Comparison of ENCODE assay signal across 9 mouse cellular contexts in the genomic region with DNA sequence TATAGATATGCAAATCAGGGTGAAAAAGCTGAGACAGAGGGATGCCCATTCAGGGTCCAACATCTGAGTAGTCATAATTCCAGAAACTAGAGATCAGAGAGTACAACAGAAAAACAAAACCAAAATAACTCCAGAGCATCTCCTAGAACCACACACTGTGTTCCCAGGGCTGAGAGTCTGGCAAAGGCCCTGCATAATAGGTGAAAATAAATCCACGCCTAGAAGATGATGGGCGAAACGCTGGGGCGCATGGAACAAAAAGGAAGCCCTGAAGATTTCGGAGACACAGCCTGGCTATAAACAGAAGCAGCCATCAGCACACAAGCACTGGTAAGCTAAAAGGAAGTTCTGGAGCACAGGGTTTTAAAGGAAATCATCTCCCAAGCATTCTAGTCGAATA. TPM values are rescaled to one million over a fixed set of nuclear protein-coding genes. Genes with fewer than 3 reads are reported as not detected.
DNase-seq lines count a peak whose midpoint lies in the region; ATAC-seq and TF ChIP-seq lines count a peak whose summit lies in the region.
"Had no signal": no experiment of that assay in that cellular context is flagged by ENCODE, and none has a peak within 500 bp of the region (broad histone marks: within the 10 kb centered on the region; RNA-seq: fewer than 3 reads in every experiment).

No protein-coding gene starts in this region.

- no peaks in the 10 kb centered on the region for H3K9me3 ChIP-seq in forebrain, embryonic 14.5 days (replicated peaks; ENCODE audit: control insufficient read depth, low read length)
- no peaks in the 10 kb centered on the region for H3K9me3 ChIP-seq in forebrain, embryonic 11.5 days (ENCODE audit: control insufficient read depth, low read length)
- no peaks in the 10 kb centered on the region for H3K9me3 ChIP-seq in embryonic facial prominence, embryonic 11.5 days (replicated peaks; ENCODE audit: control insufficient read depth, low read length)
- H3K9me3 ChIP-seq in limb, embryonic 12.5 days = no peaks in the 10 kb centered on the region

- H3K9ac ChIP-seq in forebrain, embryonic 14.5 days (ENCODE audit: low read length) = no peak overlapping the region
- H3K9ac ChIP-seq in forebrain, embryonic 11.5 days (ENCODE audit: low read length) = no peak overlapping the region
- no peak overlapping the region; the same call in 1 of the 2 replicates for H3K9ac ChIP-seq in embryonic facial prominence, embryonic 11.5 days (replicated peaks; ENCODE audit: low read length)
- H3K9ac ChIP-seq in limb, embryonic 12.5 days (replicated peaks) = no peak overlapping the region

- H3K27me3 ChIP-seq in forebrain, embryonic 14.5 days (replicated peaks; ENCODE audit: control insufficient read depth, insufficient read depth, low read length) = no peaks in the 10 kb centered on the region
- H3K27me3 ChIP-seq in forebrain, embryonic 11.5 days (ENCODE audit: control insufficient read depth, insufficient read depth, low read length) = no peaks in the 10 kb centered on the region; the same call in 1 of the 2 replicates
- no peaks in the 10 kb centered on the region for H3K27me3 ChIP-seq in embryonic facial prominence, embryonic 11.5 days (ENCODE audit: control insufficient read depth, insufficient read depth, low read length)
- H3K27me3 ChIP-seq in limb, embryonic 12.5 days = peaks cover 5% of the 10 kb centered on the region; the same call in 1 of the 2 replicates

- H3K27ac ChIP-seq in forebrain, embryonic 14.5 days (ENCODE audit: low read depth, low read length) = peak overlapping the region; percentile 54; the same call in 1 of the 2 replicates
- H3K27ac ChIP-seq in forebrain, embryonic 11.5 days (ENCODE audit: low read depth, low read length) = no peak overlapping the region
- H3K27ac ChIP-seq in layer of hippocampus, adult 2 months = peak overlapping the region; percentile 85
- H3K27ac ChIP-seq in embryonic facial prominence, embryonic 11.5 days (replicated peaks; ENCODE audit: low read depth, low read length) = peak overlapping the region; percentile 56; the same call in 1 of the 2 replicates
- peak overlapping the region; percentile 76 for H3K27ac ChIP-seq in limb, embryonic 12.5 days

- TF ChIP-seq CTCF in layer of hippocampus, adult 2 months (conservative IDR thresholded peaks at IDR 0.05) = no peak

- H3K4me3 ChIP-seq in forebrain, embryonic 14.5 days (ENCODE audit: low read depth, low read length) = no peak overlapping the region
- H3K4me3 ChIP-seq in forebrain, embryonic 11.5 days (ENCODE audit: low read depth, low read length) = no peak overlapping the region
- H3K4me3 ChIP-seq in layer of hippocampus, adult 2 months = no peak overlapping the region; the same call in 1 of the 2 replicates
- H3K4me3 ChIP-seq in embryonic facial prominence, embryonic 11.5 days (ENCODE audit: low read depth, low read length) = no peak overlapping the region
- no peak overlapping the region for H3K4me3 ChIP-seq in limb, embryonic 12.5 days (replicated peaks)

- H3K4me1 ChIP-seq in forebrain, embryonic 14.5 days (ENCODE audit: control insufficient read depth, insufficient read depth, low read length) = no peaks in the 10 kb centered on the region
- H3K4me1 ChIP-seq in forebrain, embryonic 11.5 days (replicated peaks; ENCODE audit: control insufficient read depth, insufficient read depth, low read length) = peaks cover 3% of the 10 kb centered on the region; the same call in 1 of the 2 replicates
- H3K4me1 ChIP-seq in embryonic facial prominence, embryonic 11.5 days (ENCODE audit: control insufficient read depth, insufficient read depth, low read length) = no peaks in the 10 kb centered on the region; the same call in 1 of the 2 replicates
- peaks cover 18% of the 10 kb centered on the region for H3K4me1 ChIP-seq in limb, embryonic 12.5 days (replicated peaks)

- DNase-seq in forebrain, embryonic 14.5 days (ENCODE audit: low spot score) = no peak
- no peak for DNase-seq in forebrain, embryonic 11.5 days (ENCODE audit: low spot score)
- DNase-seq in layer of hippocampus, adult 2 months (ENCODE audit: low spot score in 2 of 2) = no peak
- DNase-seq in layer of hippocampus, adult 8-10 months (ENCODE audit: low spot score in 2 of 2) = no peak
- no peak for DNase-seq in embryonic facial prominence, embryonic 11.5 days (ENCODE audit: low spot score)
- no peak for DNase-seq in adrenal gland, adult 18-20 months (ENCODE audit: low spot score in 2 of 2)
- no peak for DNase-seq in retina, postnatal 1 day
- DNase-seq: kidney, adult 8-10 months had no signal

- WGBS in forebrain, embryonic 14.5 days = 67% methylated on average over 6 of the region's 6 CpGs
- WGBS in forebrain, embryonic 11.5 days = 75% methylated on average over 6 of the region's 6 CpGs
- 73% methylated on average over 6 of the region's 6 CpGs for WGBS in embryonic facial prominence, embryonic 11.5 days
- WGBS in limb, embryonic 12.5 days = 76% methylated on average over 6 of the region's 6 CpGs

- no peak overlapping the region for H3K4me2 ChIP-seq in forebrain, embryonic 14.5 days (ENCODE audit: low read length)
- no peak overlapping the region for H3K4me2 ChIP-seq in forebrain, embryonic 11.5 days (ENCODE audit: low read depth, low read length, severe bottlenecking)
- no peak overlapping the region for H3K4me2 ChIP-seq in embryonic facial prominence, embryonic 11.5 days (ENCODE audit: low read depth, low read length)
- no peak overlapping the region for H3K4me2 ChIP-seq in limb, embryonic 12.5 days

- no peak for ATAC-seq in forebrain, embryonic 14.5 days
- ATAC-seq in forebrain, embryonic 11.5 days (replicated peaks; ENCODE audit: low FRiP score) = no peak
- ATAC-seq in embryonic facial prominence, embryonic 11.5 days (replicated peaks; ENCODE audit: insufficient number of reproducible peaks, low FRiP score, low TSS enrichment, low read depth) = no peak
- no peak for ATAC-seq in limb, embryonic 12.5 days (ENCODE audit: insufficient number of reproducible peaks, insufficient read depth, low FRiP score, low TSS enrichment, low read depth)

- no peaks in the 10 kb centered on the region for H3K36me3 ChIP-seq in forebrain, embryonic 14.5 days (ENCODE audit: control insufficient read depth, insufficient read depth, low read length)
- no peaks in the 10 kb centered on the region for H3K36me3 ChIP-seq in forebrain, embryonic 11.5 days (ENCODE audit: control insufficient read depth, insufficient read depth, low read length)
- H3K36me3 ChIP-seq in embryonic facial prominence, embryonic 11.5 days (replicated peaks; ENCODE audit: control insufficient read depth, insufficient read depth, low read depth, low read length) = no peaks in the 10 kb centered on the region
- no peaks in the 10 kb centered on the region for H3K36me3 ChIP-seq in limb, embryonic 12.5 days

RNA-seq across cellular contexts. Expression of gene Zcchc24, which starts 26.2 kb away (rescaled TPM):
- 8.0 and 9.8 TPM in 2 replicates for polyA plus RNA-seq in forebrain, embryonic 14.5 days (2014; fragmentation: Nextera tagmentation; extraction: Ambion mirVana)
- polyA plus RNA-seq in forebrain, embryonic 11.5 days (2014; fragmentation: Nextera tagmentation; extraction: Ambion mirVana) = 12.8 and 15.2 TPM in 2 replicates
- 10 to 100 TPM; 56.4 to 58.5 TPM for total RNA-seq in layer of hippocampus, adult 2 months (2021)
- 10 to 100 TPM; 60.5 to 69.2 (median 63.8) TPM for total RNA-seq in layer of hippocampus, adult 8-10 months (2022)
- polyA plus RNA-seq in embryonic facial prominence, embryonic 11.5 days (2014; fragmentation: Nextera tagmentation; extraction: Ambion mirVana) = 23.6 and 24.5 TPM in 2 replicates
- polyA plus RNA-seq in limb, embryonic 12.5 days (2016; fragmentation: Nextera tagmentation; extraction: Ambion mirVana) = 28.6 and 32.6 TPM in 2 replicates
- total RNA-seq in adrenal gland, adult 18-20 months (2021) = 10 to 100 TPM; 18.4 to 30.0 TPM

RNA-seq across cellular contexts. Expression of gene Anxa11, which starts 46.9 kb away (rescaled TPM):
- polyA plus RNA-seq in forebrain, embryonic 14.5 days (2014; fragmentation: Nextera tagmentation; extraction: Ambion mirVana) = 2.3 and 3.1 TPM in 2 replicates
- polyA plus RNA-seq in forebrain, embryonic 11.5 days (2014; fragmentation: Nextera tagmentation; extraction: Ambion mirVana) = 3.6 and 5.0 TPM in 2 replicates
- 10 to 100 TPM; 87.9 to 88.8 TPM for total RNA-seq in layer of hippocampus, adult 2 months (2021)
- 10 to 100 TPM; 72.8 to 81.2 (median 75.5) TPM for total RNA-seq in layer of hippocampus, adult 8-10 months (2022)
- polyA plus RNA-seq in embryonic facial prominence, embryonic 11.5 days (2014; fragmentation: Nextera tagmentation; extraction: Ambion mirVana) = 7.1 and 9.1 TPM in 2 replicates
- polyA plus RNA-seq in limb, embryonic 12.5 days (2016; fragmentation: Nextera tagmentation; extraction: Ambion mirVana) = 6.2 and 7.0 TPM in 2 replicates
- total RNA-seq in adrenal gland, adult 18-20 months (2021) = 10 to 100 TPM; 57.3 to 95.1 TPM
